Mouse (Mus musculus): Measurements from ENCODE around the gene Plbd2. TPM values are rescaled to one million over a fixed set of nuclear protein-coding genes. Genes with fewer than 3 reads are reported as not detected.

Gene Plbd2
- polyA plus RNA-seq (2012; rRNA removed) = 3.5 and 4.3 TPM in 2 replicates

DNA sequence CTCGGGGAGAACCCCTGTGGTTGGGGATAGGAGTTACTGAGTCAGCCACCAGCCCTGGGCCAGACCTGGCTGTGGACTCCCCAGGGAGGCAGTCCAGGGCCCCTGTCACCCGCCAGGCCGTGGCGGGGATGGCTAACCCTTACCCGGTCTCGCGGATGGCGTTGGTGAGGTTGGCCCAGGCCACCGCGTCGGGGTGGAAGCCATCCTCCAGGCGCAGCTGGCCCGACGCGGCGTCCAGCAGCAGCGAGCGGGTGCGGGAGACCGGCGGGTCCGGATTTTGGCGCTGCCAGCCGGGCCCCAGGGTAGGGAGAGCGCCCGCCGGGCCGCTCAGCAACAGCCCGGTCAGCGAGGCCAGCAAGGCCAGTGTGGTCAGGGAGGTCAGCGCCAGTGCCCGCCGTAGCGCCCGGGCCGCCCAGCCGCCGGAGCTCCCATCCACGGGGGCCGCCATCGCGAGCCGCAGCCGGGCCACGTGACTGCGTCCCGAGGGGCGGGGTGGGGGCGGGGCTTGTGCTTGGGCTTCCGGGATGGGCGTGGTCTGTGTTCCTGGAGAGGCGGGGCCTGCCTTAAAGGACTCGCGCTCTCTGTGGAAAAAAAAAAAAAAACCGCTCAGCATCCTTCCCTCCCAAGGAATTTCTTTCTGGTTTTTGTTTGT lies at the start of gene Plbd2:
Gene Plbd2, minus strand, starts transcription at position 482 of the 652 bp plus-strand sequence.

DNA sequence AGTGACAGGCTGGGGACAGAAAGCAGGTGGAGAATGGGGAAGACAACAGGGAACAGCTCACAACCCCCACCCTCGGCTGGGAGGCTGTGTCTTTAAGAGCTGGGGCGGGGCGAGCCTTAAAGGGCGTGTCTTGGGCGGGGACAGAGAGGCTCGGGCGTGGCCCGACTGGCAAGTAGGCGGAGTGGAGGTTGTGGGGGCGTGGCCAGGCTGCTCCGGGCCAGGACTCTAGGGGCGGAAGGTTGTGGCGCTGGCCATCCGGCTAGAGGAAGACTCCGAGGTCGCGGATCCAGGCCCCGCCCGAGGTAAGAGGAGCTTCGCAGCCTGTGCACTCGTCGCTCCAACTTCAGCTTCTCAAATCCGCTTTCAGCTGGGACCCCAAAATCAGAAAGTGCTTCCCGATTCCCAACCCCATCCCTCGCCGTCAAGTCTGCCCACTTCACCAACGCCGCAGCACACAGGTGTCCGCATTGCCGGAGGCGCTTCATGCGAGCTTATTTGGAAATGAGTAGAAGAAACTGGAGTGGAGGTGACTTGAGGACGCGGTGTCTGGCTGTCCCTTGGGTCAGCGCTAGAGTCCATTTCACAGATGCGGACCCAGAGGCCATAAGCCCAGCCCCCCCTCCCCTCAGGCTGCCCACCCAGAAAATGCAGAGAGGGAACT lies 7.7 kb upstream of the Plbd2 start, which contains the start of gene Slc8b1:
Gene Slc8b1, plus strand, starts transcription at position 187 of the 661 bp plus-strand sequence.

DNA sequence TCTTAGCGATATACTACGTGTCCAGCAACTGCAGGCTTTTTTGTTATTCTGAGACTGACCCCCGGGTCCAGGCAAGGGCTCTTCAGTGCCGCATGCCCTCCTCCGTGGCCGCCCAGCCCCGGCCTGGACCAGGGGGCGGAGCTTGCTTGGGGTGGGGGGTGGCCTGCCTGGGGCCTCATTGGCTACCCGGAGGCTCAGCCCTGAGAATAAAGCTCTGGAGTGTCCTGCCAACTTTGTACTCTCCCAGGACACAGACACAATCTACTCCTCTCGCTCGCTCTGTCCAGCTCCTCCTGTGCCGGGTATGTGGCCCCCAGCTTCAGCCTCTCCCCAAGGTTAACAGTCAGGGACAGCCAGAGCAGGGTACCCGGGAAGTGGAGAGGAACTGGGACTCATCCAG lies 27.1 kb downstream of the Plbd2 start, which contains the start of gene Sds:
Gene Sds, plus strand, starts transcription at position 231 of the 400 bp plus-strand sequence.

DNA sequence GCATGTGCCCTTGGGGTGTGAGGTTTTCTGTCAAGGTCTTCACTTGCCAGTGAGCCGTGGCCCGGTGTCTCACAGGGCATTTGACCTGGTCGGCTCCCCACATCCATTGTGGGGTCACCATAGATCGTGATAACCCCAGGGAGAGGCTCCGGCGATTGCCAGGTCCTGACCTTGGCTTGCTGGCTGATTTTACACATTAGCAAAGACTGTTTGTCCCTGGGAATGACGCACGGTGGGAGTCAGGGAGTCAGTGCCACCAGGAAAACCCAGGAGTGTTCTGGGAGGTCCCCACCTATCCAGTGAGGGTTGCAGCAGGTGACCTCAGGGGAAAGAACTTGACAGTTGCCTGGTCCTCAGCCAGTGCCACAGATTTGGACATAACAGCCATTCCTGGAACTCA lies 30.7 kb downstream of the Plbd2 start, which contains the start of gene Sdsl:
Gene Sdsl, minus strand, starts transcription at position 41 of the 400 bp plus-strand sequence.

Other genes with a start within 250 kb of the Plbd2 start
- gene Lhx5, start 71.9 kb downstream of the Plbd2 start, polyA plus RNA-seq (2012; rRNA removed) = not detected in 2 replicates
- gene Sdsl, start 30.8 kb downstream of the Plbd2 start, polyA plus RNA-seq (2012; rRNA removed) = 0.88 and 0.89 TPM in 2 replicates
- gene Sds, start 27.1 kb downstream of the Plbd2 start, polyA plus RNA-seq (2012; rRNA removed) = 0.25 and 0.36 TPM in 2 replicates
- gene Slc8b1, start 7.5 kb upstream of the Plbd2 start, polyA plus RNA-seq (2012; rRNA removed) = 4.6 and 5.9 TPM in 2 replicates
- 15.0 and 18.2 TPM in 2 replicates for gene Tpcn1, start 85.0 kb upstream of the Plbd2 start, polyA plus RNA-seq (2012; rRNA removed)
- gene Iqcd, start 85.4 kb upstream of the Plbd2 start, polyA plus RNA-seq (2012; rRNA removed) = 2.0 and 2.3 TPM in 2 replicates
- 4.2 and 5.6 TPM in 2 replicates for gene Rita1, start 109.0 kb upstream of the Plbd2 start, polyA plus RNA-seq (2012; rRNA removed)
- 12.0 and 12.6 TPM in 2 replicates for gene Ddx54, start 109.1 kb upstream of the Plbd2 start, polyA plus RNA-seq (2012; rRNA removed)
- gene Cfap73, start 130.6 kb upstream of the Plbd2 start, polyA plus RNA-seq (2012; rRNA removed) = not detected in 2 replicates
- 0.07 and 0.08 TPM in 2 replicates for gene Rasal1, start 145.2 kb upstream of the Plbd2 start, polyA plus RNA-seq (2012; rRNA removed)
- 0.03 and 0.15 TPM in 2 replicates for gene Dtx1, start 208.3 kb upstream of the Plbd2 start, polyA plus RNA-seq (2012; rRNA removed)
- 1.3 and 2.1 TPM in 2 replicates for gene Oas2, start 246.2 kb upstream of the Plbd2 start, polyA plus RNA-seq (2012; rRNA removed)